Mouse (Mus musculus) heart, embryonic 13.5 days (tissue): ENCODE results near the gene Dus3l. TPM values are rescaled to one million over a fixed set of nuclear protein-coding genes. Genes with fewer than 3 reads are reported as not detected.
A peak's percentile ranks its signal among the peaks of the same experiment; 100 is the strongest.

Source experiments
- ATAC-seq: fragments of 200-750 bp; cut with Nextera tagmentation; 2 replicates; pipeline ENCODE4 v1.8.0; 2017; ENCODE audit warnings: moderate TSS enrichment; ENCODE audit not compliant: insufficient number of reproducible peaks, low FRiP score, low TSS enrichment; ENCODE audit errors: extremely low read depth
- H3K27ac ChIP-seq: fragments of 300-500 bp; sonication (generic); replicated peaks from 2 replicates; pipeline ENCODE4 v1.5.1; 2015; ENCODE audit warnings: moderate library complexity, mild to moderate bottlenecking, inconsistent platforms
- H3K27me3 ChIP-seq: fragments of 300-500 bp; sonication (generic); replicated peaks from 2 replicates; pipeline ENCODE4 v1.6.1; 2015; ENCODE audit warnings: mild to moderate bottlenecking, inconsistent platforms
- H3K36me3 ChIP-seq: fragments of 300-500 bp; sonication (generic); 2 replicates; pipeline ENCODE4 v1.6.1; 2015; ENCODE audit warnings: mild to moderate bottlenecking, inconsistent platforms
- H3K4me1 ChIP-seq: fragments of 300-500 bp; sonication (generic); 2 replicates; pipeline ENCODE4 v1.6.1; 2015; ENCODE audit warnings: inconsistent platforms
- H3K4me2 ChIP-seq: fragments of 300-500 bp; sonication (generic); 2 replicates; pipeline ENCODE4 v1.6.1; 2015; ENCODE audit warnings: inconsistent platforms, mild to moderate bottlenecking, moderate library complexity
- H3K4me3 ChIP-seq: fragments of 300-500 bp; sonication (generic); 2 replicates; pipeline ENCODE4 v1.5.1; 2015; ENCODE audit warnings: moderate library complexity, mild to moderate bottlenecking, inconsistent platforms
- H3K9ac ChIP-seq: fragments of 300-500 bp; sonication (generic); 2 replicates; pipeline ENCODE4 v1.6.1; 2015; ENCODE audit warnings: inconsistent platforms, mild to moderate bottlenecking, moderate library complexity
- H3K9me3 ChIP-seq: fragments of 300-500 bp; sonication (generic); 2 replicates; pipeline ENCODE4 v1.6.1; 2016; ENCODE audit warnings: inconsistent platforms
- WGBS: fragments of 180-500 bp; shearing (Covaris S2); methylation state at CpG from one replicate; pipeline ENCODE4 v1.1.7; 2015; ENCODE audit warnings: mixed read lengths; 5-methylcytosine and 5-hydroxymethylcytosine counted together
- polyA plus RNA-seq: library from polyadenylated mRNA; unstranded; fragments of >200 nt; fragmentation: Nextera tagmentation; extraction: Ambion mirVana; gene quantifications from 2 replicates; pipeline ENCODE4 v1.2.1, GENCODE M21; 2015

Dus3l gene
- 31.9 and 33.2 TPM in 2 replicates for polyA plus RNA-seq

DNA sequence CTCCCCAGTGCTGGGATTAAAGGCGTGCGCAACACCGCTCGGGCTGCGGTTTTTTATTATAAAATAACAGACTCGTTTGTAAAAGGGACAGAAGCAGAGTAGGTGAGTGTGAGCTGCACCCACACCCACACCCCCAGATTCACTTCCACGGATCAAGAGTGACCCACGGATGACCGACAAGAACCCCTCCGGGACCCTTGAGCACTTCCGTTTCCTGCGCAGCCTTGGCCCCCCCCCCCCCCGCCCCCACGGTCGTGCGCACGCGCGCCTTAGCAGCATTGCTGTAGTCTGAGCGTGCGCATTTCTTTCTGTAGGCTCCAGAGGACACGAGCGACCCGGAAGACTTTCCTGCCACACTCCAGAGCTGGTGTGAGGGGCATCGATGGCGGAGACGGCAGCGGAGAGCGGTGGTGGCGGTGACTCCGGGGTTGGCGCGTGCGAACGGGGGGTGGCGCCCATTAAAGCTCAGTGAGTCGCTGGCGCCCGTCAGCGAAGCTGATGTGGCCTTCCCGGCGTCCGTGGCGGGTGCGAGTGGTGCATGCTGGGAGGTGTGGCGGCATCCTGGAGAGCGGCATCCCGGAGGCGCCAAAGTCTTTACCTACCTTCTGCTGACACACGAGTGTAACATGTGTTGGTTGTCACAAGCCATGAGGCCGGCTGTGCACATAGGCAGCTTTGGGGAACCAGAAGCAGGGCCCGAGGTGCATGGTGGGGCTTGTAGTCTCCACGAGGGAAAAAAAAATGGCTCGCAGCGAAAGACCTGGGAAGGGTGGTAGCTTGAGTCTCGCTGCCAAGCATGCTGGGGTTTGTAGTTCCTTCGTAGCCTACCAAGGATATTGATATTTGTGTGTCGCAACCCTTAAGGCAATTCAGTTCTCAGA lies at the start of gene Dus3l:
Gene Dus3l, plus strand, starts transcription at position 284 of the 881 bp plus-strand sequence.
- Histone ChIP-seq H3K36me3 (peaks cover 35% of the 10 kb centered on the region), H3K4me2 (peak within 1 kb of the TSS; percentile 92), H3K4me1 (peaks cover 33% of the 10 kb centered on the region), H3K27me3 (peaks cover 8% of the 10 kb centered on the region; the same call in 1 of the 2 replicates), H3K4me3 (peak within 1 kb of the TSS; percentile 75), H3K9me3 (no peaks in the 10 kb centered on the region), H3K9ac (peak within 1 kb of the TSS; percentile 89), H3K27ac (peak within 1 kb of the TSS; percentile 96)
- whole genome bisulfite sequencing: 2% methylated on average over 53 of the region's 58 CpGs
- peak; percentile 61 for ATAC-seq

- Histone ChIP-seq H3K9me3 (no peaks in the 10 kb centered on the region), H3K36me3 (peaks cover 32% of the 10 kb centered on the region), H3K4me2 (peak overlapping the region; percentile 87), H3K27me3 (no peaks in the 10 kb centered on the region), H3K27ac (no peak overlapping the region), H3K4me1 (peaks cover 42% of the 10 kb centered on the region), H3K9ac (peak overlapping the region; percentile 89), H3K4me3 (peak overlapping the region; percentile 71)
- ATAC-seq: no peak
- WGBS: 53% methylated on average over 11 of the region's 11 CpGs
Measured at GRCm38 (mm10) chr17:56715360-56715759, 49.2 kb upstream of the Dus3l start.

DNA sequence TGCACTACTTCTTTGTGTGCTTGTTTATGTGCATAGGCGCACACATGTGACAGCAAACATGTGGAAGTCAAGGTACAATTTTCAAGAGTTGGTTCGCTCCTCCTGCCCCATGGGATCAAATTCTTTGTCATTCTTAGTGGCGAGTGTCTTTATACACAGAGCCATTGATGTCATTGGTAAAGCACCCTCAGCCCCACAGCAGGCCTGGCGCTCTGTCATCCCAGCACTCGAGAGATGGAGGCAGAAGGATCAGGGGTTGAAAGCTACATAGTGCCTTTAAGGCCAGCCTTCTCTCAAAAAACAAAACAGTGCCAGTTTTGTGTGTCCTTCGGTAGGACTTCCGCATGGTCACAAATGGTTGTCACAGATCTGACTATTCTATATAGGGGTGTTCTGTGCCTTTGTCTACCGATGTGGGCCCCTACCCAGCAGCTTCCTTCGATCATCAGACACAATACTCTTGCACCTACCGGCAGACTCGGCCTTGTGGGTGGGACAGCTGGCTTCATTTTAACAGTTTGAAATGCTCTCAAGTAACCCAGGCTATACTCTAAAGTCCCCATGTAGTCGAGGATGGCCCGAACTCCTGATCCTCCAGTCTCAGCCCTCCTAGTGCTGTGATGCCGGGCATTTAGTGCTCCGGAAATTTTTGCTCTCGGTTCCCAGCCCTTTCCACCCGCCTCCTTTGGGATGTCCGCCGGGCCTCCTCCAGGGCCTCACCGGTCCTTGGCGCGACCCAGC lies 48.5 kb upstream of the Dus3l start:
- H3K4me2 ChIP-seq: peak overlapping the region; percentile 87
- peaks cover 42% of the 10 kb centered on the region for H3K4me1 ChIP-seq
- 27% methylated on average over 22 of the region's 22 CpGs for WGBS
- peak overlapping the region; percentile 71 for H3K4me3 ChIP-seq
- peak overlapping the region; percentile 89 for H3K9ac ChIP-seq
- ATAC-seq: no peak
- peak overlapping the region; percentile 77 for H3K27ac ChIP-seq
- H3K36me3 ChIP-seq: peaks cover 30% of the 10 kb centered on the region
- H3K27me3 ChIP-seq: no peaks in the 10 kb centered on the region
- H3K9me3 ChIP-seq: no peaks in the 10 kb centered on the region

- H3K27ac ChIP-seq: peak overlapping the region; percentile 81
- no peaks in the 10 kb centered on the region for H3K9me3 ChIP-seq
- under 1% methylated on average over 53 of the region's 55 CpGs for WGBS
- peak; percentile 84 for ATAC-seq
- peak overlapping the region; percentile 71 for H3K4me3 ChIP-seq
- peak overlapping the region; percentile 87 for H3K4me2 ChIP-seq
- no peaks in the 10 kb centered on the region for H3K27me3 ChIP-seq
- H3K9ac ChIP-seq: peak overlapping the region; percentile 92
- peaks cover 30% of the 10 kb centered on the region for H3K36me3 ChIP-seq
- peaks cover 42% of the 10 kb centered on the region for H3K4me1 ChIP-seq
Measured at GRCm38 (mm10) chr17:56716655-56717362, 47.7 kb upstream of the Dus3l start.

DNA sequence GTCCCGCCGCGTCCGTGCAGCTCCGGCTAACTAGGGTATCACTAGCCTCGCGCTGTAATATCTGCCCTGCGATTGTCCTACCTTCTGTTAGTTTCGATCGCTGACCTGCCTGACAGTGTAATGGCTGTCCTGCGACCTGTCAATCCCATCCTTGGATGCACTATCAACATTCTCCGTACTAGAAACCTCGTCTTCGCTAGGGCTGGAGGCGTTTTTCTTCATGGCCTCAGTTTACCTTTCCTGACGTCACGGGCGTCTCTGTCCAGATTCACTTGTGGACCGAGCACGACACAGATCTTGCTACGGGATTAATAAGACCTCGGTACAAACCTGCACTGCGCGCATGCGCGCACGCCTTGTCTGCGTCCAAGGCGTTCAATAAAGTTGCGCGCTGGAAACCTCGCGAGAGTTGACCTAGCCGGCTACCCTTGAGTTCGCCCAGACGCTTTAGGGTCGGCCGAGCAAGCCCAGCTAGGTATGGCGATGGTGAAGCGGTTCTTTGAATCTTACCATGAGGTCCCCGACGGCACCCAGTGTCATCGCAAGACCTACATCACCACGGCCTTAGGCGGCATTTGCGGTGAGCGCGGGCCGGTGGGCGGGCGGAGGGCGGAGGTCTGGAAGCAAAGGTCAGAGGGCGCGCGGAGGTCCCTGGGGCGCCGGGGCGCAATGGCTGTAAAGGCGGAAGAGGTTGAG lies 47.0 kb upstream of the Dus3l start, which contains the start of the genes Ndufa11 and Vmac:
Gene Ndufa11, plus strand, starts transcription at position 405 of the 696 bp plus-strand sequence.
Gene Vmac, minus strand, starts transcription at position 660 of the 696 bp plus-strand sequence.
- Histone ChIP-seq H3K27me3 (no peaks in the 10 kb centered on the region), H3K9ac (peak within 1 kb of the TSS; percentile 92), H3K4me2 (peak within 1 kb of the TSS; percentile 87), H3K4me1 (peaks cover 45% of the 10 kb centered on the region), H3K9me3 (no peaks in the 10 kb centered on the region), H3K4me3 (peak within 1 kb of the TSS; percentile 71), H3K27ac (peak within 1 kb of the TSS; percentile 81), H3K36me3 (peaks cover 30% of the 10 kb centered on the region)
- ATAC-seq: peak; percentile 63
- under 1% methylated on average over 59 of the region's 59 CpGs for WGBS

- peaks cover 47% of the 10 kb centered on the region for H3K4me1 ChIP-seq
- no peak overlapping the region for H3K9ac ChIP-seq
- H3K4me3 ChIP-seq: no peak overlapping the region
- WGBS: 82% methylated on average over 5 of the region's 5 CpGs
- no peak overlapping the region for H3K27ac ChIP-seq
- H3K36me3 ChIP-seq: peaks cover 50% of the 10 kb centered on the region
- no peaks in the 10 kb centered on the region for H3K9me3 ChIP-seq
- no peak for ATAC-seq
- H3K27me3 ChIP-seq: no peaks in the 10 kb centered on the region
- H3K4me2 ChIP-seq: no peak overlapping the region
Measured at GRCm38 (mm10) chr17:56722441-56722840, 42.1 kb upstream of the Dus3l start.

DNA sequence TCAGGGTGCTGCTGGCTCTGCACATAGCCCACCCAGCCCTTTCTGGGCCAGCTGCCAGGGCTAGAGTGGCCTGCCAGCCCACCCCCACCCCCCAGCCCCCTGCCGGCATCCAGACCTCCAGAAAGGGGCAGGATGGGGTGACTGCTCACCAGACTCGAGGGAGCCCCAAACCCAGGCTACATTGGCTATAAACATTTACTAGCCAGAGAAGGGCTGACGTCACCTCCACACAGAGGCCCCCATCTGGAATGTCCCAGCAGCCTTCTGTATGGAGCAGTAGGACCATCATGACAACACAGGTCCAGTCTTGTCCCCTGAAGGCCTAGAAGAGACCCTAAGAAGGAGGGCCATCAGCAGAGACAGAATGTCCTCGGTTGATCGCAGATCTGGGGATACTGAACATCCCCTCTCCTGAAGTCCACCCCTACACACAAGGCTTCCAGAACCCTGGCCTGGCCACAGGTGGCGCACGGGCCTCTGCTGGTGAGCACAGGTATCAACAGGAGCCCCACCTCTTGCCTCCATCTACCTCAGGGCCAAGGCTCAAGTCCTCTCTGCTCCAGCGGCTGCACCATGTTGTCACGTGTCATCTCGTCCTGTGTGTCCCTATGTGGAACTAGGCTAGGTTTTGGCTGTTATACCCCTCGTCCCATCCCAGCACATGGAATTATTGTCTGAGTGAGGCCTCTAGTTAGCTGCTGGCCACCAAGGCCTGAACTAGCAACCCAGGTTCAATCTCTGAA lies 41.0 kb upstream of the Dus3l start:
- H3K4me1 ChIP-seq: peaks cover 54% of the 10 kb centered on the region
- no peak for ATAC-seq
- peaks cover 50% of the 10 kb centered on the region for H3K36me3 ChIP-seq
- H3K27me3 ChIP-seq: no peaks in the 10 kb centered on the region
- no peaks in the 10 kb centered on the region for H3K9me3 ChIP-seq
- 79% methylated on average over 11 of the region's 11 CpGs for WGBS
- no peak overlapping the region for H3K27ac ChIP-seq
- no peak overlapping the region for H3K4me2 ChIP-seq
- H3K4me3 ChIP-seq: no peak overlapping the region
- peak overlapping the region; percentile 33 for H3K9ac ChIP-seq

DNA sequence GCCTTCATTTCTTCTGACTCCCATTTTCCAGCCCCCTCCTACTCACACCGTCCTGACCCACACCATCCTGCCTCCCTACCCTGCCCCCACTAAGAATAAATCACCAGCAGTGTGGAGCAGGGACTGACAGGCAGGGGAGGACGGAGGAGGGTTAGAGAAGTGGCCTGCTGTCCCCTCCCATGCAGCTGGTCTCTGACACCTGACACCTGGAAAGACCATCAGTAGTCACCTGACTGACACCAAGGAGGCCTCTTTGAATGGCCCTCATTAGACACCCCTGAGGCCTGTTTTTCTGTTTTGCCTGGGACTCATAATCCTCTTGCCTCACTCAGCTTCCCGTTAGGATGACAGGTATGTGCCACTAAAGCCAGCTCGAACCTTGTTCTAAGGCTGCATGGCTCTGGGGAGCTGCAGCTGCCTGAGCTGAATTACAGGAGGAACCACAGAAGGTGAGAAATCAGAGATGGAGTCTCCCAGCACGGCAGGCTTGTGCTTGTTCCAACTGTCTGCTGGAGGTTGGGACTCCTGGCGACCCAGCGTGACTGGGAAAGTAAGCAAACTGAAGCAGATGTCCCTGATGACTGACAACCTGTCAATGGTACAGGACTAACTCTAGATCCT lies 37.4 kb upstream of the Dus3l start:
- no peak for ATAC-seq
- Histone ChIP-seq H3K9me3 (no peaks in the 10 kb centered on the region), H3K27ac (peak overlapping the region; percentile 78), H3K9ac (peak overlapping the region; percentile 70), H3K4me2 (peak overlapping the region; percentile 54), H3K4me3 (no peak overlapping the region; the same call in 1 of the 2 replicates), H3K4me1 (peaks cover 48% of the 10 kb centered on the region), H3K36me3 (peaks cover 33% of the 10 kb centered on the region), H3K27me3 (peaks cover 15% of the 10 kb centered on the region)
- WGBS: 15% methylated on average over 7 of the region's 7 CpGs

- peaks cover 19% of the 10 kb centered on the region for H3K27me3 ChIP-seq
- no peak for ATAC-seq
- H3K4me1 ChIP-seq: peaks cover 45% of the 10 kb centered on the region
- peak overlapping the region; percentile 12; the same call in 1 of the 2 replicates for H3K4me3 ChIP-seq
- H3K9ac ChIP-seq: peak overlapping the region; percentile 70
- peak overlapping the region; percentile 54 for H3K4me2 ChIP-seq
- peak overlapping the region; percentile 78 for H3K27ac ChIP-seq
- WGBS: 6% methylated on average over 12 of the region's 12 CpGs
- peaks cover 28% of the 10 kb centered on the region for H3K36me3 ChIP-seq
- H3K9me3 ChIP-seq: no peaks in the 10 kb centered on the region
Measured at GRCm38 (mm10) chr17:56727659-56728058, 36.9 kb upstream of the Dus3l start.
